Mouse (Mus musculus): Measurements from ENCODE around the gene Rps6ka2.
"Not testable (repeated sequence)": the region's sequence is repeated elsewhere in the genome, so short reads cannot be mapped to it uniquely, and the experiment has no call there.

The Rps6ka2 gene

GRCm38 (mm10) chr17:7170304-7171295, 685 bp downstream of the Rps6ka2 start:
- DNase-seq (ENCODE audit: low read depth, low spot score) = no peak

- DNase-seq (ENCODE audit: low read depth, low spot score) = no peak
Observed at GRCm38 (mm10) chr17:7173331-7174028, 3.6 kb downstream of the Rps6ka2 start.

- DNase-seq (ENCODE audit: low read depth, low spot score) = no peak
Observed at GRCm38 (mm10) chr17:7175293-7175692, 5.4 kb downstream of the Rps6ka2 start.

- no peak for DNase-seq (ENCODE audit: low read depth, low spot score)
Observed at GRCm38 (mm10) chr17:7176394-7176793, 6.5 kb downstream of the Rps6ka2 start.

GRCm38 (mm10) chr17:7178196-7178595, 8.3 kb downstream of the Rps6ka2 start:
- DNase-seq (ENCODE audit: low read depth, low spot score) = no peak

- DNase-seq (ENCODE audit: low read depth, low spot score) = no peak
Observed at GRCm38 (mm10) chr17:7182187-7182586, 12.3 kb downstream of the Rps6ka2 start.

GRCm38 (mm10) chr17:7187037-7187436, 17.1 kb downstream of the Rps6ka2 start:
- DNase-seq (ENCODE audit: low read depth, low spot score) = not testable (repeated sequence)

GRCm38 (mm10) chr17:7189425-7189824, 19.5 kb downstream of the Rps6ka2 start:
- DNase-seq (ENCODE audit: low read depth, low spot score) = no peak

- DNase-seq (ENCODE audit: low read depth, low spot score) = no peak
Observed at GRCm38 (mm10) chr17:7189975-7190374, 20.1 kb downstream of the Rps6ka2 start.

GRCm38 (mm10) chr17:7194140-7194840, 24.4 kb downstream of the Rps6ka2 start:
- no peak for DNase-seq (ENCODE audit: low read depth, low spot score)

GRCm38 (mm10) chr17:7197121-7197925, 27.4 kb downstream of the Rps6ka2 start:
- DNase-seq (ENCODE audit: low read depth, low spot score) = no peak

- no peak for DNase-seq (ENCODE audit: low read depth, low spot score)
Observed at GRCm38 (mm10) chr17:7204771-7205406, 35.0 kb downstream of the Rps6ka2 start.

- no peak for DNase-seq (ENCODE audit: low read depth, low spot score)
Observed at GRCm38 (mm10) chr17:7206434-7207145, 36.7 kb downstream of the Rps6ka2 start.

GRCm38 (mm10) chr17:7210648-7211047, 40.7 kb downstream of the Rps6ka2 start:
- DNase-seq (ENCODE audit: low read depth, low spot score) = no peak

- no peak for DNase-seq (ENCODE audit: low read depth, low spot score)
Observed at GRCm38 (mm10) chr17:7211893-7212292, 42.0 kb downstream of the Rps6ka2 start.

- no peak for DNase-seq (ENCODE audit: low read depth, low spot score)
Observed at GRCm38 (mm10) chr17:7213214-7213613, 43.3 kb downstream of the Rps6ka2 start.

GRCm38 (mm10) chr17:7214061-7214460, 44.1 kb downstream of the Rps6ka2 start:
- no peak for DNase-seq (ENCODE audit: low read depth, low spot score)

- no peak for DNase-seq (ENCODE audit: low read depth, low spot score)
Observed at GRCm38 (mm10) chr17:7217791-7218329, 47.9 kb downstream of the Rps6ka2 start.

- no peak for DNase-seq (ENCODE audit: low read depth, low spot score)
Observed at GRCm38 (mm10) chr17:7218396-7218795, 48.5 kb downstream of the Rps6ka2 start.
